Mouse (Mus musculus) Patski (cell line): Measurements from ENCODE around the gene Calcoco2. TPM values are rescaled to one million over a fixed set of nuclear protein-coding genes. Genes with fewer than 3 reads are reported as not detected.
A peak's percentile ranks its signal among the peaks of the same experiment; 100 is the strongest.

ENCODE experiments used
- ATAC-seq: fragments of 100-300 bp; one replicate; pipeline ENCODE4 v1.8.0; 2021
- CTCF ChIA-PET: fragments of 350-600 bp; sonication (Branson Sonifier 250); formaldehyde crosslinking; loops from one replicate; lab custom pipeline; 2022; ENCODE audit warnings: inconsistent platforms; lab: Charles Lee
- POLR2A ChIA-PET: fragments of 350-600 bp; sonication (Branson Sonifier 250); formaldehyde crosslinking; loops from one replicate; lab custom pipeline; 2022; ENCODE audit warnings: antibody characterized with exemption, inconsistent platforms; lab: Charles Lee
- DNase-seq: peaks from one replicate; pipeline ENCODE4 v3.0.0-alpha.2; 2011; ENCODE audit warnings: low read depth, low spot score
- H3K27me3 ChIP-seq: fragments of 371-371 bp; one replicate; pipeline ENCODE4 v1.5.1; 2021
- CTCF ChIP-seq: fragments of 100-300 bp; IDR thresholded peaks from one replicate; pipeline ENCODE4 v1.5.1; 2021
- in situ Hi-C: fragments of 300-500 bp; cut with MboI; formaldehyde crosslinking; loops from 3 replicates; pipeline ENCODE4 v1.11.1; 2018; ENCODE audit warnings: low pct_unique_long_range_greater_than_20kb, mixed read lengths
- polyA plus RNA-seq: library from polyadenylated mRNA; unstranded; gene quantifications from one replicate; pipeline ENCODE4 v1.2.3, GENCODE M21; 2021

Calcoco2 gene
- polyA plus RNA-seq, 1 experiment from 2014 or later = not detected

DNA sequence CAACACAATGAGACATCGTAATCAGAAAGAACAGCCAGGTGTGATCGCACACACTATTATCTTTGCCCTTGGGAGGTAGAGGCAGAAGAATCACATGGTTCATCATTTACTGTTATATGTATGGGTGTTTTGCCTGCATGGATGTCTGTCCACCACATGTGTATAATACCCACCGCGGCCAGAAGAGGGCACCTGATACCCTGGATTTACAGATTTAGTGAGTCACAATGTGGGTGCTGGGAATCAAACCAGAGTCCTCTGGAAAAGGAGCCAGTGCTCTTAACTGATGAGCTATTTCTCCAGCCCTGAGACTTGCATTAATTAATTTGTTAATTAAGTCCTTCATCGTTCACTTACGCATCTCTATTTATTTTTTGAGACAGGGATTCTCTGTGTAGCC is 23.8 kb downstream of the Calcoco2 start:
- POLR2A ChIA-PET = no interaction called here
- DNase-seq (no peak), ATAC-seq (no peak)
- TF ChIP-seq CTCF = no peak
- H3K27me3 ChIP-seq = no peaks in the 10 kb centered on the region
- in situ Hi-C loops = no loop called here
- CTCF ChIA-PET = no interaction called here

GRCm38 (mm10) chr11:96082682-96083081 is 29.1 kb downstream of the Calcoco2 start:
- ChIA-PET POLR2A (no interaction called here), CTCF (interaction anchor here (0.7 kb wide), 1 partner anchor 25 kb away, joined by 3 read pairs; no protein-coding TSS in a partner anchor)
- DNase-seq = no peak
- no peak for TF ChIP-seq CTCF
- H3K27me3 ChIP-seq = no peaks in the 10 kb centered on the region
- ATAC-seq = no peak
- in situ Hi-C loops = no loop called here

DNA sequence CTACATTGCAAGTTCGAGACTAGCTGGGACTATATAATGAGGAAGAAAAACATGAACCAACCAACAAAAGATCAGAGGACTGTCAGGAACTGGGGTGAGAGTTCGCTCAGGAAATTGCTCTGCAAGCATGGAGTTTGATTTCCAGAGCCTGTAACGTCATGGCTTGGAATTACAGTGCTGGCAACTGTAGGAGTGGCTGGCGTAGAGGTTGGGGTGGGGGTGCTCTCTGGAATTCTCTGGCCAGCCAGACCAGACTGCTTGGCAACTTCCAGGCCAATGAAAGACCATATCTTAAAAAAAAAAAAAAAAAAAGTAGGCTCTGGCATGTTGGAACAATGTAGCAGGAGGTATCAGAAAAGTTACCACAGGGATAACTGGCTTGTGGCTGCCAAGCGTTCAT is 31.0 kb downstream of the Calcoco2 start:
- no peaks in the 10 kb centered on the region for H3K27me3 ChIP-seq
- ATAC-seq = no peak
- ChIA-PET CTCF (no interaction called here), POLR2A (no interaction called here)
- TF ChIP-seq CTCF = no peak
- DNase-seq = no peak
- in situ Hi-C loops = no loop called here

DNA sequence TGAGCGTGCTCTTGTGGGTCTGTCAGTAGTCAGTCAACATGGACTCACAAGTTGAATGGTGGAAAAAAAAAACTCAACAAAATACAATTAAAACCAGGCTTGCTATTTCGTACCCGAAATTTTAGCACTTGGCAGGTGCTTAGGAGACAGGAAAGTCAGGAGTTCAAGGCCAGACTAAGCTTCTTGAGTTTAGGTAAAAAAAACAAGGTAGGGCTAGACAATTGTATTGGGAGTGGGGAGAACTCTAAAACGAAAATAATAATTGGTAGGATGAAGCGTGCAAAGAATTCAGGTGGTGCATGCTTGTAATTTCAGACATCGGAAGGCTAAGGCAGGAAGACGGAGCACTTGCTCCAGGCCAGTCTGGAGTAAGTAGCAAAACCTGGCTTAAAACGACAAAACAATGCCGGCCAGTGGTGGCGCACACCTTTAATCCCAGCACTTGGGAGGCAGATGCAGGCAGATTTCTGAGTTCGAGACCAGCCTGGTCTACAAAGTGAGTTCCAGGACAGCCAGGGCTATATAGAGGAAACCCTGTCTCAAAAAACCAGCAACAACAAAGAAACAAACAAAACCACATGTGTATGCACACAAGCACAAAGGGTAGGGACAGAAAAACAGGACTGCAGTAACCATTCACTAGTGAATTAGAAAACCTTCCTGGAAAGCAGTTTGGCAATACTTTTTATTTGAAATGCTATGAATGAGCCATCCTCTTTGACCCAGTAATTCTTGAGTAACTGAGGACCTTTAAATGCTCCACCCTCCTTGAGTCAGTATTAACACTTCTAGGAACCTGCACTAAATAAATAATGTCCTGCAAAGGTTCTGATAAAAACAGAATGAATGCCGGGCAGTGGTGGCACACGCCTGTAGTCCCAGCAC is 35.3 kb downstream of the Calcoco2 start:
- in situ Hi-C loops = no loop called here
- CTCF ChIA-PET = interaction anchor here (0.7 kb wide), 1 partner anchor 74 kb away, joined by 3 read pairs; no protein-coding TSS in a partner anchor
- ATAC-seq = no peak
- POLR2A ChIA-PET = interaction anchor here (0.6 to 2.5 kb wide), 2 partner anchors 11 to 62 kb away, joined by 3 to 19 read pairs; partner anchors contain the start of gene Ube2z
- DNase-seq = no peak
- no peak for TF ChIP-seq CTCF
- no peaks in the 10 kb centered on the region for H3K27me3 ChIP-seq

GRCm38 (mm10) chr11:96075509-96076220 is 36.1 kb downstream of the Calcoco2 start, which contains the start of gene Atp5g1:
Gene Atp5g1 (minus strand): TSS chr11:96075670.
- no peaks in the 10 kb centered on the region for H3K27me3 ChIP-seq
- in situ Hi-C loops = no loop called here
- TF ChIP-seq CTCF = no peak
- ChIA-PET CTCF (interaction anchor here (0.7 kb wide), 1 partner anchor 73 kb away, joined by 3 read pairs; no protein-coding TSS in a partner anchor), POLR2A (interaction anchor here (2.5 kb wide), 1 partner anchor 10 kb away, joined by 19 read pairs; the partner anchor contains the start of gene Ube2z)
- ATAC-seq (peak; percentile 97), DNase-seq (peak; percentile 100)

DNA sequence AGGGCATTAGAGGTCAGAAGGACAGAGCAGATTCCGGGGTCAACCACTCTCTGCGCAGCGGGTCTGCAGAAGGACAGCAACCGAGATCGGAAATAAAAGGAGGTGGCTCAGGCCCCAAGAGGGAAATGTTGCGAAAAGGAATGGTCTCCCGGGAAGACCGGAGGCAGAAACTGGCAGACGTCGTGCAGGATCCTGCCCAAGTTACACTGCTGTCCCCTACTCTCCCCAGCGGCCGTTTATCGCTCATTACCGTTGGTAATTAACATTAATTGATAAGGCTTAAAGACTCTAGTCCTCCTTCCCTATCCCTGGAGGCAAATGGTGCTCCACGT is 36.6 kb downstream of the Calcoco2 start:
- DNase-seq = no peak
- ATAC-seq = peak; percentile 1
- CTCF ChIA-PET = interaction anchor here (1.1 kb wide), 1 partner anchor 34 kb away, joined by 3 read pairs; no protein-coding TSS in a partner anchor
- no peak for TF ChIP-seq CTCF
- POLR2A ChIA-PET = interaction anchor here (2.5 kb wide), 1 partner anchor 10 kb away, joined by 19 read pairs; the partner anchor contains the start of gene Ube2z
- H3K27me3 ChIP-seq = no peaks in the 10 kb centered on the region
- in situ Hi-C loops = no loop called here

- ATAC-seq = no peak
- no peak for DNase-seq
- in situ Hi-C loops = no loop called here
- no peaks in the 10 kb centered on the region for H3K27me3 ChIP-seq
- TF ChIP-seq CTCF = no peak
- ChIA-PET CTCF (interaction anchor here (1.1 to 1.4 kb wide), 2 partner anchors 28 to 34 kb away, joined by 3 to 4 read pairs; no protein-coding TSS in a partner anchor), POLR2A (interaction anchor here (0.6 to 2.5 kb wide), 4 partner anchors 9 to 961 kb away, joined by 3 to 19 read pairs (median 4); partner anchors contain the start of gene Ube2z)
These were observed 37.2 kb downstream of the Calcoco2 start for GRCm38 (mm10) chr11:96074351-96075176.

- CTCF ChIA-PET = interaction anchor here (1.4 kb wide), 1 partner anchor 27 kb away, joined by 4 read pairs; no protein-coding TSS in a partner anchor
- TF ChIP-seq CTCF = no peak
- in situ Hi-C loops = no loop called here
These were observed 38.3 kb downstream of the Calcoco2 start for GRCm38 (mm10) chr11:96073295-96073993.

DNA sequence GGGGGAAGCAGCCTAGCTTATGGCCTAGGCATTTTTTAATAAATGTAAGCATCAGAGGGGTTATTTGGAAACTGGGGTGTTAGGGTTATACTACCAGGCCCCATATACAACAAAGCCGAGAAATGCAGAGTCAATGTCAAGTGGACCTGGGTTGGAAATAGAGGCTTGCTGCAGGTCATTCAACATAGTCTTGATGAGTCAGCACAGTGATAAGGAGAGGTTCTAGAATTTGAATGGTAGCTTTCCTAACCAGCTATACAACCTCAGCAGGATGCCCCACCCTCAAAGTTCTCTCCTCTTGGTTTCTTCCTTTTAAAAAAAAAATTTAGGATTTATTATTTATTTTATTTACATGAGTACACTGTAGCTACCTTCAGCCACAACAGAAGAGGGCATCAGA is 40.8 kb downstream of the Calcoco2 start:
- no peak for DNase-seq
- H3K27me3 ChIP-seq = no peaks in the 10 kb centered on the region
- CTCF ChIA-PET = interaction anchor here (0.9 to 1.3 kb wide), 2 partner anchors 63 to 96 kb away, joined by 3 read pairs; partner anchors contain the start of gene Ttll6
- ATAC-seq = no peak
- TF ChIP-seq CTCF = no peak
- in situ Hi-C loops = no loop called here
- POLR2A ChIA-PET = no interaction called here

More at GRCm38 (mm10) chr11:96073295-96073993, 38.3 kb downstream of the Calcoco2 start:
- POLR2A ChIA-PET = interaction anchor here (0.8 kb wide), 1 partner anchor 9 kb away, joined by 3 read pairs; the partner anchor contains the start of gene Ube2z
- no peak for ATAC-seq
- H3K27me3 ChIP-seq = no peaks in the 10 kb centered on the region
- no peak for DNase-seq
